Mouse (Mus musculus) hindbrain, embryonic 15.5 days (tissue): ENCODE measurements at regions not wholly inside any gene's neighbourhood (a gene's known extent, or its start where the extent isn't known, plus 50 kb on each side); places are given as distances from the start of the nearest gene placed in this dataset.
A peak's percentile ranks its signal among the peaks of the same experiment; 100 is the strongest.

Source experiments
- ATAC-seq: fragments of 200-750 bp; cut with Nextera tagmentation; 2 replicates; pipeline ENCODE4 v1.8.0; 2017; ENCODE audit warnings: low read depth, moderate number of reproducible peaks, moderate TSS enrichment; ENCODE audit not compliant: low FRiP score
- H3K27ac ChIP-seq: fragments of 300-500 bp; sonication (generic); replicated peaks from 2 replicates; pipeline ENCODE4 v1.5.1; 2015; ENCODE audit warnings: mild to moderate bottlenecking, inconsistent platforms
- H3K27me3 ChIP-seq: fragments of 300-500 bp; sonication (generic); 2 replicates; pipeline ENCODE4 v1.6.1; 2015; ENCODE audit warnings: control low read depth, inconsistent platforms
- H3K36me3 ChIP-seq: fragments of 300-500 bp; sonication (generic); 2 replicates; pipeline ENCODE4 v1.6.1; 2015; ENCODE audit warnings: control low read depth, inconsistent platforms
- H3K4me1 ChIP-seq: fragments of 300-500 bp; sonication (generic); replicated peaks from 2 replicates; pipeline ENCODE4 v1.6.1; 2015; ENCODE audit warnings: control low read depth, inconsistent platforms
- H3K4me2 ChIP-seq: fragments of 300-500 bp; sonication (generic); 2 replicates; pipeline ENCODE4 v1.6.1; 2015; ENCODE audit warnings: moderate library complexity, mild to moderate bottlenecking, inconsistent platforms
- H3K4me3 ChIP-seq: fragments of 300-500 bp; sonication (generic); 2 replicates; pipeline ENCODE4 v1.5.1; 2015; ENCODE audit warnings: mild to moderate bottlenecking, inconsistent platforms
- H3K9ac ChIP-seq: fragments of 300-500 bp; sonication (generic); 2 replicates; pipeline ENCODE4 v1.6.1; 2015; ENCODE audit warnings: inconsistent platforms
- H3K9me3 ChIP-seq: fragments of 300-500 bp; sonication (generic); 2 replicates; pipeline ENCODE4 v1.6.1; 2016; ENCODE audit warnings: control low read depth, inconsistent platforms
- WGBS: fragments of 180-500 bp; shearing (Covaris S2); methylation state at CpG from one replicate; pipeline ENCODE4 v1.1.7; 2015; 5-methylcytosine and 5-hydroxymethylcytosine counted together

GRCm38 (mm10) chr9:26663544-26663943 lies 70.0 kb upstream of the B3gat1 start:
- no peak overlapping the region for H3K9ac ChIP-seq

GRCm38 (mm10) chr9:26667835-26668234 lies 65.7 kb upstream of the B3gat1 start:
- Histone ChIP-seq H3K4me2 (no peak overlapping the region), H3K36me3 (no peaks in the 10 kb centered on the region), H3K27me3 (no peaks in the 10 kb centered on the region), H3K9me3 (no peaks in the 10 kb centered on the region), H3K9ac (no peak overlapping the region), H3K27ac (no peak overlapping the region), H3K4me1 (no peaks in the 10 kb centered on the region; the same call in 1 of the 2 replicates), H3K4me3 (no peak overlapping the region)
- 53% methylated on average over 3 of the region's 3 CpGs for WGBS
- ATAC-seq = no peak

More at GRCm38 (mm10) chr9:26663544-26663943, 70.0 kb upstream of the B3gat1 start:
- Histone ChIP-seq H3K9me3 (no peaks in the 10 kb centered on the region), H3K36me3 (no peaks in the 10 kb centered on the region), H3K27ac (no peak overlapping the region), H3K27me3 (no peaks in the 10 kb centered on the region), H3K4me2 (no peak overlapping the region), H3K4me1 (no peaks in the 10 kb centered on the region; the same call in 1 of the 2 replicates), H3K4me3 (no peak overlapping the region)
- ATAC-seq = no peak
- no CpG with 5 or more reads among the region's 1 CpGs for WGBS

- H3K36me3 ChIP-seq = no peaks in the 10 kb centered on the region
Measured at GRCm38 (mm10) chr9:26674059-26674757, 59.3 kb upstream of the B3gat1 start.

GRCm38 (mm10) chr9:26678288-26678687 lies 55.2 kb upstream of the B3gat1 start:
- Histone ChIP-seq H3K9me3 (no peaks in the 10 kb centered on the region), H3K27ac (no peak overlapping the region)

More at GRCm38 (mm10) chr9:26674059-26674757, 59.3 kb upstream of the B3gat1 start:
- 96% methylated on average over 2 of the region's 2 CpGs for WGBS
- Histone ChIP-seq H3K4me2 (no peak overlapping the region), H3K4me3 (no peak overlapping the region), H3K9ac (no peak overlapping the region), H3K27ac (no peak overlapping the region), H3K9me3 (no peaks in the 10 kb centered on the region), H3K4me1 (no peaks in the 10 kb centered on the region), H3K27me3 (no peaks in the 10 kb centered on the region)
- ATAC-seq = no peak

GRCm38 (mm10) chr9:26681516-26681915 lies 52.0 kb upstream of the B3gat1 start:
- 63% methylated on average over 1 of the region's 1 CpGs for WGBS
- no peak for ATAC-seq

More at GRCm38 (mm10) chr9:26678288-26678687, 55.2 kb upstream of the B3gat1 start:
- 31% methylated on average over 6 of the region's 6 CpGs for WGBS
- H3K4me2 ChIP-seq = no peak overlapping the region
- no peaks in the 10 kb centered on the region for H3K27me3 ChIP-seq
- H3K9ac ChIP-seq = no peak overlapping the region
- H3K4me3 ChIP-seq = no peak overlapping the region
- ATAC-seq = 0 out of 2 replicates have a peak, but pooled peaks have one; percentile 34
- H3K4me1 ChIP-seq = no peaks in the 10 kb centered on the region
- H3K36me3 ChIP-seq = no peaks in the 10 kb centered on the region

More at GRCm38 (mm10) chr9:26681516-26681915, 52.0 kb upstream of the B3gat1 start:
- Histone ChIP-seq H3K4me1 (no peaks in the 10 kb centered on the region), H3K4me3 (no peak overlapping the region), H3K27me3 (no peaks in the 10 kb centered on the region), H3K4me2 (no peak overlapping the region), H3K27ac (no peak overlapping the region), H3K9me3 (no peaks in the 10 kb centered on the region), H3K36me3 (no peaks in the 10 kb centered on the region), H3K9ac (no peak overlapping the region)
